Mouse (Mus musculus) mature B cell (primary cell): ENCODE measurements around the gene Cry1.

Source experiments
- in situ Hi-C: fragments of 300-500 bp; cut with MboI; formaldehyde crosslinking; loops from 2 replicates; pipeline ENCODE4 v1.14.3; 2019

Cry1 gene

DNA sequence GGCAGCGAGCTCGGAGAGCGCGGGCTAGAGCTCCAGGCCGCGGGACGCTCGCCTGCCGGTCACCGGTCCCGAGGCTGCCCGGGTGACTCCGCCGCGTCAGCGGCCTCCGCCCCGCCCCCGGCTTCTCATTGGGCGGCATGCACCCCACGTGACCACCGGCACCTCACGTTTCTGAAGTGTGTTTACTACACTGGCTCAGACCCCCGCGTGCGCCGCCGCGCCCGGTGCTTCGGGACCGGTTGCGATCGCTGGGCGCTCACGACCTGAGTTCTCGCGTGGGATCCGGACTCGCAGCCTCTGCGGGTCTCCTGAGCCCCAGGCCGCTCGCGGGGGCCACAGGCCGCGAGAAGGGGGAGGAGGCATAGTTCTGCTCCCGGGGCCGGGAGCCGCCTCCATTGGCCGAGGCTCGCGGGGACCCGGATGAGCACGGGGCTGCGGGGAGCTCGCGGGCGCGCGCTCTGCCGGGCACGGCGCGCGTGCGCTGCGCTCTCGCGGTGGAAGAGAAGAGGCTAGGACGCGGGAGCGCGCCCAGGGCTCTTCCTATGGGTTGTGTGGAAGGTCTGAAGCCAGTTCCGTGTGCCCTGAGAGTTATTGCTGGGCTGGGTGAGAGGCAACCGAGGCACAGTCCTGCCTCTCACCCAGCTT is at the start of gene Cry1:
TSS of gene Cry1 (minus strand) at position 101 of the 645 bp plus-strand sequence.
- in situ Hi-C loops, result no loop called here

DNA sequence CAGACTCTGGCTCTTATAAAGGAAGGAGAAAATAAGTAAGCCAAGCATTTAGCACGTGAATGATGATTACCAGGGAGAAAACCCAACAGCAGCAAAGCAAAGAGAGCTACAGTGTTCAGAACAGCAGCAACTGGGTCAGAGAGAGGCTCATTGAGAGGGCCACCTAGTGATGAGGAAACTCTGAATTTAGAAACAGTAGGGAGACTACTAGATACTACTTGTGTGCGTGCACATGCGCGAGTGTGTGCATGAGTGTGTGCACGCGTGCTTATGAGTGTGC is 36.8 kb upstream of the Cry1 start:
- in situ Hi-C loops, result no loop called here

DNA sequence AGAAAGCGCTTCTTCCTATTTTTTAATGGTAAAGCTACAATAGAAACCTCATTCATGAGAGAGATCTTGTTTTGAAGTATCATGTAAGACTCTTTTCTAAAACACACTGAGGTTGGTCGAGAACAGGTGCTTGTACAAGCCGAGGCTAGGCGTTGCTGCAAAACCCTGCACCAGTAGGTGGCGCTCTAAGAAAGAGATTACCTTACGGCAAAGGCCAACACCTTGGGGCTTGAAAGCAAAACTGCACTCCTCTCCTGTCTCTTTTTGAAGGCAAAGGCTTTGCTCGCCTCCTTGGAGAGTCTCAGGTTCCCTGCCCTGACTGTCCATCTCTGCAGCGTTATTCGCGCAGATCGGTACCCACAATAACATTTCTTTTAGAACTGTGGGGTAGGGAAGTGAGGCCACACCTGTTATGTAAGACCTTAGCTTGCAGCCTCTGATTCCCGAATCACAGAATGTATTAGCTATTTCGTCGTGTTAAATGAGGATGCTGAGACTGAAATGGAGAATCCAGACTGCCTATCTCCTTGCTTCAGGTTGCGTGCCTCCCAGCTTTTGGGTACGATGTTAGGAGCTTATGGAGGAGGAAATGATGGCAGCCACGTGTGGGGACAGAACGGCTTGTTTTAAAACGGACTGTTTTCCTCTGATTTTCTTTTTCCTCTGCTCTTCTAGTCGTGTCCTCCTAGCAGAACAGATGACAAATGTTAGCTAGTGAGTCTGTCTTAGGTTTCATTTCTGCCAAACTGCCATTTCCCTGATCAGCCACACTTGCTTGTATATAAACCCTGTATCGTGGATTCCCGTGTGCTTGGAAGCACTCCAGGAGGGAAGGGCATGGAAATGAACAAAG is 36.3 kb upstream of the Cry1 start:
- in situ Hi-C loops, result no loop called here

DNA sequence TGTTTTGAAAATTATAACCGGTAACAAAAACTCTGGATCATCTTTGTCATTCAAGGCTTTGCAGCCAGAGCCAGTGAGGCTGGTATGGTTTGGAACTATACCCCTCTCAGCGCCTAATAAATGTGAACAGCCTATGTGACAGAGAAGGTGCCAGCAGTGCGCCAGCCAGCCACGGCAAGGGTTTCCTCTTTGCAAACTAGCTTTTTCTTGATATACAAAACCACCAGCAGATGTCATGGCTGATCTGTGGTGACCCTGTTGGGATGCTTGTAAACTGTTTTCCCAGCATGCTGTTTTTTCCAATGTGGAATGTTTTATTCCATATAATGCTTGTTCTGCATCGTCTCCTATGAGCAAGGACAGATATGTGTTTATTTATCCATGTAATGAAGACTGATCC is 30.0 kb upstream of the Cry1 start:
- in situ Hi-C loops, result no loop called here

- in situ Hi-C loops, result no loop called here
These were observed 26.8 kb upstream of the Cry1 start for GRCm38 (mm10) chr10:85211673-85212072.

DNA sequence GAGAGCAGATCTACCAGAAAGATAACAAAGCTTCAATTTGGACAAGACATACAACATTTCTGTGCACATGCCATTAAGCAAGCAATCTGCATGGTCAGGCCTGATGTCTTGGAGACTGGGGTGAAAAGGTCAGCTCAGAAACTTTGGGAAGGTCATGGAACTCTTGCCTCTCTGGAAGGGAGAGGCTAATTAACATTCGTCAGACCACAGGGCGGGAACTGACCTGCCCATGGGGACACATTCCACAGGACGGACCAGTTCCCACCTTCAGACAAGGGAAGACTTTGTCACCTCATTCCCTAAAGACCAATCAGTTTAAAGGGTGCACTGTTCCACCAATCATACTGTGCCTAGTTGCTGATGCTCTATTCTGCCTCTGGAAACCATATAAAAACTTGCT is 25.3 kb upstream of the Cry1 start:
- in situ Hi-C loops, result no loop called here

DNA sequence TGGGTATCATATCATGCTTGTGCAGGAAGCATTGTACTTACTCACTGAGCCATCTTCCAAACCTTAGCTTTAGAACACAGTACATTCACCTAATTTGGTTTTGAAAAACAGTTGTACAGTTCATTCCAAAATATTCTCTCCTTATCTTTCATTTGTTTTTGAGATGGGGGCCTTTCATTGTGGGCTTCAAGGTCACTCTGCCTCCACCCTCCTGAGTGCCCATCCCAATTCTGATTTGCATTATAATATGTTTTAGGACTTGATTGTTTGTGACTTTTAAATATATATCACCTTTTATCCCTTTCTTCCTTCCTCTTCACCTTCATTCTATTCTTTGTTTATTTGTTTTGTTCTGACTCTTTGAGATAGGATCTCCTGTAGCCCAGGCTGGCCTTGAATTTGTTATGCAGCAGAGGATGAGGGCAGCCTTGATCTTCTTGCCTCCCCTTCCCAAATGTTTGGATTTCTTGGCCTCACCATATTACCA is 24.3 kb upstream of the Cry1 start:
- in situ Hi-C loops, result no loop called here

GRCm38 (mm10) chr10:85205316-85205715 is 20.5 kb upstream of the Cry1 start:
- in situ Hi-C loops, result no loop called here

- in situ Hi-C loops, result no loop called here
These were observed 19.5 kb upstream of the Cry1 start for GRCm38 (mm10) chr10:85204255-85204855.

DNA sequence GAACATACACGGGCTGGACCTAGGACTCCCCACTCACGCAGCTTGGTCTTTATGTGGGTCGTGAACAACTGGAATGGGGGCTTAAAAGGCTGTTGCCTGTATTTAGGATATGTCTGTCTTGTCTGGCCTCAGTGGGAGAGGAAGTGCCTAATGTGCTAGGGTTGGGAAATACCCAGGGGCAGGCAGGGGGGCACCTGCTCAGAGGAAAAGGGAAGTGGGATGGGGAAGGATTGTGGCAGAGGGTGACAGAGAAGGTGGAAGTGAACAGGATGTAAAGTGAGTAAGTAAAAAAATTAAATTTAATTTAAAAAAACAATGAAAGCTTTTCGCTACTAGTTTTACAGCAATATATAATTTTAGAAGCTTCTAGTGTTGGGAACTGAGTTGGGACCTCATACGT is 9.7 kb upstream of the Cry1 start:
- in situ Hi-C loops, result no loop called here

- in situ Hi-C loops, result no loop called here
These were observed 8.5 kb upstream of the Cry1 start for GRCm38 (mm10) chr10:85193321-85193720.

DNA sequence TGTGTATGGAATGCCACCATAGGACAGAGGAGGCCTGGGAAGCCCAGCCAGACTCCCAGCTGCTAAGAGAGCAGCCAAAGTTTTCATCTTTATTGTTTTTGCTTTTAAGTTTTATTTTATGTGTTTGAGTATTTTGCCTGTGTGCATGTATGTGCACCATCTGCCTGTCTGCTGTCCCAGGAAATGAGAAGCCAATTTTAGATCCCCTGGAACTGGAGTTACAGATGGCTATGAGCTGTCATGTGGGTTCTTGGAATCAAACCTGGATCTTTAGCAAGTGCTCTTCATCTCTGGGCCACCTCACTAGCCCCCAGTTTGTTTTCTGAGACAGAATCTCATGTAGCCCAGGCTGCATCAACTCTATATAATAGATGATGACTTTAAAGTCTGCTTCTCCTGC is 5.8 kb upstream of the Cry1 start:
- in situ Hi-C loops, result no loop called here

DNA sequence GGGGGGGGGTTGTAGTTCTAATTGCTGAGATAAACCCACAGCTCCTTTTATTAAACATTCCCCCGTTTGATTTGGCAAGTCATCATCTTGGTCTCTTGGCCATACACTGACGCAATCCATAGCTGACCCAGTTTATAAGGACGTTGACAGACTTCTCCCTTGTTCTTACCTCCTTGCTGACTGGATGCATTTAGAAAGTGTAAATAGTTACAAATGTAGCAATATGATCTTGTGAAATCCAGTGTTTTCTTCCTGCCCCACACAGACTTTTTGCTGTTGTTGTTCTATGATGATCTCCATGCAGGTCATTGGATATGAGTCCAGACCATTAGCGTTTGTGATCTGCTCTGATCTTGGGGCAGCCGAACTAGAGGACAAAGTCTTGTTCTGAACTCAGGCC is 5.1 kb upstream of the Cry1 start:
- in situ Hi-C loops, result no loop called here

- in situ Hi-C loops, result no loop called here
These were observed 1.6 kb upstream of the Cry1 start for GRCm38 (mm10) chr10:85186499-85186794.

DNA sequence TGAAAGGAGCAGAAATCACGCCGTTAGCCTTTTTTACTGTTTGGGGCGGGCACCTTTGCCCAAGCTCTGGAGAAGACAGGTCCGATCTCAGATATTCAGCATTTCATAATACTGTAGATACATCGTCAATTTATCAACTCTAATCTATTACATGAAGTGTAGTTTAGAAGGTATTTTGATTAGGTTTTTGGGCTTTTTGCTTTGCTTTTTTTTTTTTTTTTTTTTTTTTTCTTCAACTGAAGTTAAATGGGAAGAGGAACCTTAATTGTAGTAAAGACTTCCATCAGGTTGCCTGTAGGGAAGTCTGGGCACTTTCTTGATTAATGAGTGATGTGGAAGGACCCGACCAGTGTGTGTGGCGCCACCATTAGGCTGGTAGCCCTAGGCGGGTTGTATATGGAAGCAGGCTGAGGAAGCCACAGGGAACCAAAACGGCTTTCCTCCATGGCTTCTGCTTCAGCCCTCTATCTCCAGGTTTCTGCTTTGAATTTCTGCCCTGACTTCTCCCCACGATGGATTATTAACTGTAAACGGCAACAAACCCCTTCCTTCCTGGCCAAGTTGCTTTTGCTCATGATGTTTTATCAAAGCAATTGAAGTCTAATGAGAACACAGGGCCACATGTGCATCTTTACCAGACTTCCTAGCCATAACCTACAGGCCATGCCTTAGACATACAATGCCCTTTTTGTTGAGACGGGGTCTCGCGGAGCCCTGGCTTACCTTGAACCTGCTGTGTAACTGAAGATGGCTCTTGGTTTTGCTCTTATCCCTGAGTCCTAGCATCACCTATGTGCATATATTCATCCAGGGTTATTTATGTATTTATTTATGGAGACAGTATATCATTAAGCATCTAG is 1.0 kb upstream of the Cry1 start:
- in situ Hi-C loops, result no loop called here

DNA sequence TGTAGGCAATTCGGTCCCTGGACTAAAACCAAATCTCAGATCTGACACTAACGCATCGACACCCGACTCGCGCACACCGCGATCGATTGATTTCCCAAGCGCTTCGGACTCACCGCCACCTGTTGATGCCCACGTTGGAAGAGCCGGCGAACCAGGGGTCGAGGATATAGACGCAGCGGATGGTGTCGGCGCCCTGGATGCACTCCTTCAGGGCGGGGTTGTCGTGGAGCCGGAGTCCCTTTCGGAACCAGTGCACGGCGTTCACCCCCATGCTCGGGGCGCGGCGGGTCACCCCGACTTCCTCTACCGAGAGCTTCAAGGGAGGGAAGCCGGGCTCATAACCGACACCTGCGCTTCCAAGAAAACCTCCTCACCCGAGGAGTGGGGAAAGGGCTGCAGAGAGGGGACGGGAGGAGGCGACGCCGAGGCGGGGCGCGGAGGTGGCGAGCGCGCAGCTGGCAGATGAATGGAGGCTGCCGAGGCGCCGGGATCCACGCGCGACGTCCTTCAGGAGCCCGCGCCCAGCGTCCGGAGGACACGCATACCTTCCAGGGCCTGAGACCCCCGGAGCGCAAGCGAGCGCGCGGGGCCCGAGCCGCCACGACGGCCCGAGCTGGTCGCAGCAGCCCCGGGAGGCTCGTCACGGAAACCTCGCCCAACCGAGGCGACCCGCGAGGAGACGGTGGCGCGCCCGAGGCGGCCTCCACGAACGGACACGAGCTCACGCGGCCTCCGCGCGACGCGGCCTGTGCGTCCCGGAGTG is 482 bp downstream of the Cry1 start:
- in situ Hi-C loops, result no loop called here

DNA sequence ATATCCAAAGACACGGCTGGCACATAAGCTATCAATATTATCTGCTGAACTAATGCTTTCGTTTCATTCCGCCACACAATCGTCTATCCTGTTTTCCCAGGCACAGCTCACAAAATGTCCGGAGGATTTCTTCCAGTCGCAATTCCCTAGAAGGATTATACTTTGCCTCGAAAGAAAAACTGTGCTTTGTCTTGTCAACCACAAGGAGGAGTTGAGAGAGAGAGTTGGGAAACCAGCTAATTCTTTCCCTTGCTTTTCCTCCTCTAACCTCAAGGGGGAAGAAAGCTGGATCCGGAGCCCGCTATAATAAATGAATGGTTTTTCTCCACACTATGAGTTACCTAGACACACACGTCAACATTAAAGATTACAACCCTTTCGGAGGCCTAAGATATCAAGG is 1.2 kb downstream of the Cry1 start:
- in situ Hi-C loops, result no loop called here

GRCm38 (mm10) chr10:85182766-85183165 is 2.1 kb downstream of the Cry1 start:
- in situ Hi-C loops, result no loop called here

- in situ Hi-C loops, result no loop called here
These were observed 8.2 kb downstream of the Cry1 start for GRCm38 (mm10) chr10:85176640-85177039.

- in situ Hi-C loops, result no loop called here
These were observed 19.6 kb downstream of the Cry1 start for GRCm38 (mm10) chr10:85165306-85165705.

DNA sequence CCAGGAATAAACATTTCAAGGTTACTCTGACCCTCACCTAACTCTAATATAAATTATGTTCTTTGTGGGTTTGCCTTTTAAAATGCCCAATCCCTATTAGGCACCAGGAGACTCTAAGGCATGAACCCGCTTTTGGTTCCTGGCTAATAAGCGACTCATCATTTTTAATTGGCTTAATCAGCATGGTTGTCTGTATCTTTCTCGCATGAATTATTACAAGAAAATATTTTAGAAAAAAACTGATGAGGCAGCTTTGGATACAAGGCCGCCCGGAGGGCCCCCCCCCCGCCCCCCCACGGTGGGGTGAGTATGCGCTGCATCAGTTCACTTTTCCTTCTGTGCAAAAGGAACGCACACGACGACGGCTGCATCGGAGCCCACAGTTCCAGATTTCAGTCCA is 20.1 kb downstream of the Cry1 start:
- in situ Hi-C loops, result no loop called here
